Mouse (Mus musculus): ENCODE data around the gene Dpagt1. TPM values are rescaled to one million over a fixed set of nuclear protein-coding genes. Genes with fewer than 3 reads are reported as not detected.
"Not testable (repeated sequence)": the region's sequence is repeated elsewhere in the genome, so short reads cannot be mapped to it uniquely, and the experiment has no call there.

The Dpagt1 gene
- polyA plus RNA-seq, 1 experiment from 2014 or later = 55.8 TPM

GRCm38 (mm10) chr9:44361931-44362330, 36.1 kb downstream of the Dpagt1 start:
- Histone ChIP-seq H3K9ac (ENCODE audit: low read length) (peak overlapping the region; percentile 60; the same call in 1 of the 2 replicates), H3K4me2 (ENCODE audit: low read depth, severe bottlenecking) (peak overlapping the region; percentile 47), H3K4me3 (ENCODE audit: low read depth, low read length) (peak overlapping the region; percentile 69)
- not testable (repeated sequence) for DNase-seq (ENCODE audit: low spot score); H3K9me3 ChIP-seq (ENCODE audit: control insufficient read depth, low read length); H3K27me3 ChIP-seq (ENCODE audit: control insufficient read depth, insufficient read depth, low read length); H3K36me3 ChIP-seq (ENCODE audit: control insufficient read depth, insufficient read depth, low read length); H3K27ac ChIP-seq (replicated peaks; ENCODE audit: low read depth, low read length); H3K4me1 ChIP-seq (ENCODE audit: control insufficient read depth, insufficient read depth, low read length)
- 48% methylated on average over 4 of the region's 4 CpGs for WGBS
- ATAC-seq (ENCODE audit: insufficient number of reproducible peaks, low FRiP score, low TSS enrichment, low read depth) = peak; percentile 39

- 0 out of 2 replicates have a peak, but pooled peaks cover 4% of the 10 kb centered on the region for H3K4me1 ChIP-seq (ENCODE audit: control insufficient read depth, insufficient read depth, low read length)
- no peak overlapping the region for H3K4me3 ChIP-seq (ENCODE audit: low read depth, low read length)
- no peak overlapping the region for H3K27ac ChIP-seq (replicated peaks; ENCODE audit: low read depth, low read length)
- DNase-seq (ENCODE audit: low spot score) (no peak), ATAC-seq (ENCODE audit: insufficient number of reproducible peaks, low FRiP score, low TSS enrichment, low read depth) (no peak)
- 66% methylated on average over 3 of the region's 3 CpGs for WGBS
- no peaks in the 10 kb centered on the region for H3K36me3 ChIP-seq (ENCODE audit: control insufficient read depth, insufficient read depth, low read length)
- H3K9me3 ChIP-seq (ENCODE audit: control insufficient read depth, low read length) = no peaks in the 10 kb centered on the region
- H3K9ac ChIP-seq (ENCODE audit: low read length) = no peak overlapping the region
- no peak overlapping the region for H3K4me2 ChIP-seq (ENCODE audit: low read depth, severe bottlenecking)
- H3K27me3 ChIP-seq (ENCODE audit: control insufficient read depth, insufficient read depth, low read length) = no peaks in the 10 kb centered on the region
Observed at GRCm38 (mm10) chr9:44364480-44364879, 38.7 kb downstream of the Dpagt1 start.

- H3K9ac ChIP-seq (ENCODE audit: low read length) = no peak overlapping the region
Observed at GRCm38 (mm10) chr9:44373386-44373785, 47.6 kb downstream of the Dpagt1 start.

GRCm38 (mm10) chr9:44376141-44376540, 50.3 kb downstream of the Dpagt1 start:
- H3K27ac ChIP-seq (replicated peaks; ENCODE audit: low read depth, low read length) = no peak overlapping the region
- H3K4me3 ChIP-seq (ENCODE audit: low read depth, low read length) = no peak overlapping the region
- no peaks in the 10 kb centered on the region for H3K9me3 ChIP-seq (ENCODE audit: control insufficient read depth, low read length)
- H3K36me3 ChIP-seq (ENCODE audit: control insufficient read depth, insufficient read depth, low read length) = no peaks in the 10 kb centered on the region
- H3K4me2 ChIP-seq (ENCODE audit: low read depth, severe bottlenecking) = no peak overlapping the region
- 92% methylated on average over 6 of the region's 6 CpGs for WGBS
- H3K27me3 ChIP-seq (ENCODE audit: control insufficient read depth, insufficient read depth, low read length) = no peaks in the 10 kb centered on the region
- DNase-seq (ENCODE audit: low spot score) = no peak
- peaks cover 8% of the 10 kb centered on the region for H3K4me1 ChIP-seq (ENCODE audit: control insufficient read depth, insufficient read depth, low read length)
- H3K9ac ChIP-seq (ENCODE audit: low read length) = no peak overlapping the region
- ATAC-seq (ENCODE audit: insufficient number of reproducible peaks, low FRiP score, low TSS enrichment, low read depth) = no peak

More at GRCm38 (mm10) chr9:44373386-44373785, 47.6 kb downstream of the Dpagt1 start:
- Histone ChIP-seq H3K36me3 (ENCODE audit: control insufficient read depth, insufficient read depth, low read length) (no peaks in the 10 kb centered on the region), H3K4me2 (ENCODE audit: low read depth, severe bottlenecking) (no peak overlapping the region), H3K27me3 (ENCODE audit: control insufficient read depth, insufficient read depth, low read length) (no peaks in the 10 kb centered on the region), H3K4me3 (ENCODE audit: low read depth, low read length) (no peak overlapping the region), H3K27ac (replicated peaks; ENCODE audit: low read depth, low read length) (no peak overlapping the region), H3K9me3 (ENCODE audit: control insufficient read depth, low read length) (no peaks in the 10 kb centered on the region), H3K4me1 (ENCODE audit: control insufficient read depth, insufficient read depth, low read length) (no peaks in the 10 kb centered on the region)
- no peak for DNase-seq (ENCODE audit: low spot score)
- no peak for ATAC-seq (ENCODE audit: insufficient number of reproducible peaks, low FRiP score, low TSS enrichment, low read depth)

GRCm38 (mm10) chr9:44377335-44377734, 51.5 kb downstream of the Dpagt1 start:
- H3K27ac ChIP-seq (replicated peaks; ENCODE audit: low read depth, low read length); H3K36me3 ChIP-seq (ENCODE audit: control insufficient read depth, insufficient read depth, low read length); H3K9ac ChIP-seq (ENCODE audit: low read length); H3K9me3 ChIP-seq (ENCODE audit: control insufficient read depth, low read length); ATAC-seq (ENCODE audit: insufficient number of reproducible peaks, low FRiP score, low TSS enrichment, low read depth); H3K4me3 ChIP-seq (ENCODE audit: low read depth, low read length); H3K27me3 ChIP-seq (ENCODE audit: control insufficient read depth, insufficient read depth, low read length); DNase-seq (ENCODE audit: low spot score); H3K4me1 ChIP-seq (ENCODE audit: control insufficient read depth, insufficient read depth, low read length); H3K4me2 ChIP-seq (ENCODE audit: low read depth, severe bottlenecking): not testable (repeated sequence)
- 87% methylated on average over 2 of the region's 2 CpGs for WGBS

- Histone ChIP-seq H3K4me3 (ENCODE audit: low read depth, low read length) (peak overlapping the region; percentile 71), H3K4me1 (ENCODE audit: control insufficient read depth, insufficient read depth, low read length) (peaks cover 8% of the 10 kb centered on the region), H3K9me3 (ENCODE audit: control insufficient read depth, low read length) (no peaks in the 10 kb centered on the region), H3K27ac (replicated peaks; ENCODE audit: low read depth, low read length) (no peak overlapping the region), H3K4me2 (ENCODE audit: low read depth, severe bottlenecking) (peak overlapping the region; percentile 80), H3K27me3 (ENCODE audit: control insufficient read depth, insufficient read depth, low read length) (no peaks in the 10 kb centered on the region), H3K9ac (ENCODE audit: low read length) (no peak overlapping the region), H3K36me3 (ENCODE audit: control insufficient read depth, insufficient read depth, low read length) (peaks cover 13% of the 10 kb centered on the region)
- ATAC-seq (ENCODE audit: insufficient number of reproducible peaks, low FRiP score, low TSS enrichment, low read depth) (no peak), DNase-seq (ENCODE audit: low spot score) (no peak)
- WGBS = 91% methylated on average over 5 of the region's 5 CpGs
Observed at GRCm38 (mm10) chr9:44378153-44378730, 52.4 kb downstream of the Dpagt1 start.

- peak within 1 kb of the TSS; percentile 71 for H3K4me3 ChIP-seq (ENCODE audit: low read depth, low read length)
- under 1% methylated on average over 83 of the region's 83 CpGs for WGBS
Observed at GRCm38 (mm10) chr9:44379054-44379834, 53.4 kb downstream of the Dpagt1 start, which contains the start of gene Hyou1. Gene Hyou1 (plus strand): TSS chr9:44379490.

GRCm38 (mm10) chr9:44379862-44380261, 54.0 kb downstream of the Dpagt1 start:
- H3K4me1 ChIP-seq (ENCODE audit: control insufficient read depth, insufficient read depth, low read length) = peaks cover 8% of the 10 kb centered on the region
- DNase-seq (ENCODE audit: low spot score) (no peak), ATAC-seq (ENCODE audit: insufficient number of reproducible peaks, low FRiP score, low TSS enrichment, low read depth) (0 out of 2 replicates have a peak, but pooled peaks have one; percentile 24)
- 9% methylated on average over 15 of the region's 15 CpGs for WGBS
- H3K27me3 ChIP-seq (ENCODE audit: control insufficient read depth, insufficient read depth, low read length) = no peaks in the 10 kb centered on the region
- H3K9ac ChIP-seq (ENCODE audit: low read length) = peak overlapping the region; percentile 89
- H3K4me3 ChIP-seq (ENCODE audit: low read depth, low read length) = peak overlapping the region; percentile 71
- peak overlapping the region; percentile 80 for H3K4me2 ChIP-seq (ENCODE audit: low read depth, severe bottlenecking)
- peak overlapping the region; percentile 55 for H3K27ac ChIP-seq (replicated peaks; ENCODE audit: low read depth, low read length)
- peaks cover 23% of the 10 kb centered on the region for H3K36me3 ChIP-seq (ENCODE audit: control insufficient read depth, insufficient read depth, low read length)
- H3K9me3 ChIP-seq (ENCODE audit: control insufficient read depth, low read length) = no peaks in the 10 kb centered on the region

More at GRCm38 (mm10) chr9:44379054-44379834, 53.4 kb downstream of the Dpagt1 start, which contains the start of gene Hyou1:
- Histone ChIP-seq H3K27me3 (ENCODE audit: control insufficient read depth, insufficient read depth, low read length) (no peaks in the 10 kb centered on the region), H3K9me3 (ENCODE audit: control insufficient read depth, low read length) (no peaks in the 10 kb centered on the region), H3K4me2 (ENCODE audit: low read depth, severe bottlenecking) (peak within 1 kb of the TSS; percentile 80), H3K9ac (ENCODE audit: low read length) (peak within 1 kb of the TSS; percentile 89), H3K4me1 (ENCODE audit: control insufficient read depth, insufficient read depth, low read length) (peaks cover 8% of the 10 kb centered on the region), H3K27ac (replicated peaks; ENCODE audit: low read depth, low read length) (peak within 1 kb of the TSS; percentile 55), H3K36me3 (ENCODE audit: control insufficient read depth, insufficient read depth, low read length) (peaks cover 17% of the 10 kb centered on the region)
- peak; percentile 100 for DNase-seq (ENCODE audit: low spot score)
- peak; percentile 98 for ATAC-seq (ENCODE audit: insufficient number of reproducible peaks, low FRiP score, low TSS enrichment, low read depth)
